Mouse (Mus musculus) stomach, postnatal 0 days (tissue): ENCODE data around the gene 2610528J11Rik.

Experiments
- CTCF ChIP-seq: IDR thresholded peaks from 2 replicates; pipeline ENCODE4 v1.5.1; 2016; ENCODE audit warnings: antibody characterized with exemption, low read depth, mild to moderate bottlenecking, moderate library complexity
- EP300 ChIP-seq: optimal IDR thresholded peaks from 2 replicates; pipeline ENCODE3; 2016; ENCODE audit warnings: antibody characterized with exemption

DNA sequence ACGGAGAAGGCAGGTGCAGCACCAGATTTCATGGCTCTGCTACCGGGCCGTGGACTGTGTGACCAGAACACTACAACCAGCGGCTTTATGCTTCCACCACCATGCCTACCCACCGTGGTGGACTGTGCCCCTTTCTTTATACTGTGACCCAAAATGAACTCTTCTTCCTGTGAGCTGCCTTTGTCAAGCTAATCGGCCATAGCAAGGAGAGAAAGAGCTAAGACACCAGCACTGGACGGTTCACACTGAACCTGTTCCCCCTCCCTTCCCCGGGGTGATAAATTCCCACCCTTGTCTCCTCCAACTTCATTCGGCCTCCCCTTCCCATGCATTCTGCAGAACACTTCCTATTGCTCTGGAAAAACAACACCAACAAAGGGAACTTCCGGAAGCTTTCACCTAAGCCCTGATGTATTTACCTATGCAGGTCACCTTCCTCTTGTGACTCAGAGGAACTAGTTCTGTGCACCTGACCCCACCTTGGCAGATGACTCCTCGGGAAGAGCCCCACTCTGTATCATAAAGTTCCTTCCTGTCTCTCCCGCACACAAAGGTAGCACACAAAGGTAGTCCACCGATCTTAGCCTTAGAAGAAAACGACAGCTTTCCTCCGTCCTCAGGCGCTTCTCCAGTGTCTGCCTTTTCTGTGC, 9.2 kb upstream of the 2610528J11Rik start:
- TF ChIP-seq CTCF: no peak
- no peak for TF ChIP-seq EP300
